Mouse (Mus musculus) CD8-positive naive resting alpha-beta T cell, adult 57 days (primary cell): Measurements from ENCODE around the gene Lrit2. TPM values are rescaled to one million over a fixed set of nuclear protein-coding genes. Genes with fewer than 3 reads are reported as not detected.

Experiments used
- total RNA-seq: library from RNA; stranded (reverse); gene quantifications from one replicate; pipeline ENCODE4 v1.2.4, GENCODE M21; 2023

The Lrit2 gene
- not detected for total RNA-seq

GRCm38 (mm10) chr14:37067629-37068028, at the start of gene Lrit2:
Gene Lrit2 (plus strand): TSS chr14:37067929.

DNA sequence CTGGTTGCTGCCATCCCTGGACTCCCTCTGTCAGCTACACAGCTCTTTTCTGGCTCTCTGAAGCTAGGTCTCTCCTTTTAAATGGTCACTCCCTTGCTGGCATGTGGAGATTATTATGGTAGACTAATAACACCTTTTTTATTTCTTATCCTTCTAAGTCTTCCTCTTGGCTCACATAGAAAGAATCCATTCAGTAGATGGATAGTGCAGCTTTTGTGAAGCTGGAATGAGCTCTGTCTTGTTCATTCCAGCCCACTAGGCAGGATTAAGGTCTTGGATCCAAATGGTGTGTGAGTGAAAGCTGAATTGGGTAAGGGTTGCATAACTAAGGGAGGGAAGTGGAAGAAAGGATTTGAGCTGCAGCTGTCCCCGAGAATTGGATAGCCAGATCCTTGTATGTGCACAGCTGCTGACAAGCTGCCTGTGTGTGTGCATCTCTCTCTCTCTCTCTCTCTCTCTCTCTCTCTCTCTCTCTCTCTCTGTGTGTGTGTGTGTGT, 18.8 kb upstream of the Lrit2 start, which contains the start of gene Rgr:
Rgr (minus strand) TSS at position 51 of the 497 bp plus-strand sequence.

DNA sequence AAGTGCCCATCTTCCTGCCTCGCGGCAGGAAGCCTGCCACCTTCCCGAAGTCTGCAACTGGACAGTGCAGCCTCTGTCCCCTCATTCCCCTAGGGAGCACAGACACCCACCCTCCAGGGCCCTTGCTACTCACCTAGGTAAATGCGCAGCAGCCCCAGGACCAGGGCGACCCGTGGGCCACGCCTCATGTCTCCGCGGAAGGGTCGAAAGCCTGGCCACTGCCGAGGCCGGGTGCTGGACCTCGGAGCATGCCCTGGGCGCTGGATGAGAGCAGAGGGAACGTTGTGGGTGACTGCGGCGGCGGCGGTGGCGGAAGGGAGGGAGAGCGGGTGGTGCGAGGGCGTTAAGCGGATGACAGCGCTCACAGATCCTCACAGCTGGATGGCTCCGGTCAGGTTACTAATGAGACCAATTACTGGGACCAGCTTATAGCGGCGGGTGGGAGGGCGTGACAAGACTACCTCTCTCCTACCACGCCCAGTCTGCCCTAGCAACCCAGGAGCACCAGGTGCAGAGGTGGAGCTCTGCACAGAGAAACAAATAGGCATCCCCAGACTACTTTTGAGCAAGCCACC, 30.3 kb downstream of the Lrit2 start, which contains the start of gene Cdhr1:
Cdhr1 (minus strand) TSS at position 392 of the 575 bp plus-strand sequence.

DNA sequence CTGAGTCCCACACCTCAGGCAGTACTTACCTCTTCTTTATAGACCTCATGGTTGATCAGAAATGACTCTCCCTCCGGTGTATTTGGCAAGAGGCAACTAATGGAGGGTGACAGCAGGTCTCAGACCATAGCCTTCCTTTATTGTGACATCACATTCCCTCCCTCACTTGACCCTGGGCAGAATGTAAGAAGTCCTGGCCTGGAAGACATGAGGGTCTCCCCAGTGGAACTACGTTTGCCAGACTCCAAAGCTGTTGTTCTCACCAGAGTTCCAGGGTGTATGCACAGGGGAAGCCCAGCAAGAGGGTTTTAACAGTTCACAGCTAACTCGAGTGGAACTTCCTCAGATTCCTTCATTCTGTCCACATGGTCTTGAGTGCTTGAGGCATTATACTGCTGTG, 46.2 kb downstream of the Lrit2 start, which contains the start of gene 2610528A11Rik:
2610528A11Rik (minus strand) TSS at position 101 of the 400 bp plus-strand sequence.

Other genes with a start within 250 kb of the Lrit2 start
- gene Ccser2, start 99.2 kb upstream of the Lrit2 start, total RNA-seq: 32.3 TPM
- gene Rgr, start 19.0 kb upstream of the Lrit2 start, total RNA-seq: not detected
- gene Lrit1, start 13.1 kb upstream of the Lrit2 start, total RNA-seq: not detected
- gene Cdhr1, start 30.4 kb downstream of the Lrit2 start, total RNA-seq: 0.21 TPM
- gene 2610528A11Rik, start 46.1 kb downstream of the Lrit2 start, total RNA-seq: not detected
- gene Ghitm, start 67.3 kb downstream of the Lrit2 start, total RNA-seq: 170 TPM